Mouse (Mus musculus): ENCODE data around the gene Syne3. TPM values are rescaled to one million over a fixed set of nuclear protein-coding genes. Genes with fewer than 3 reads are reported as not detected.

The Syne3 gene
- polyA plus RNA-seq, 1 experiment from 2014 or later: 0.08 TPM

- no peak overlapping the region for H3K27ac ChIP-seq (ENCODE audit: low read depth)
- no peaks in the 10 kb centered on the region; the same call in 1 of the 2 replicates for H3K4me1 ChIP-seq (replicated peaks; ENCODE audit: control insufficient read depth, insufficient read depth, low read length)
- H3K4me2 ChIP-seq (ENCODE audit: low read length): no peak overlapping the region
- ATAC-seq (replicated peaks; ENCODE audit: low FRiP score, low TSS enrichment, low read depth) (no peak), DNase-seq (ENCODE audit: low spot score) (no peak)
- no peaks in the 10 kb centered on the region for H3K27me3 ChIP-seq (replicated peaks; ENCODE audit: control insufficient read depth, insufficient read depth, low read length)
- H3K4me3 ChIP-seq (ENCODE audit: low read depth, low read length): no peak overlapping the region
- no peaks in the 10 kb centered on the region for H3K36me3 ChIP-seq (ENCODE audit: control insufficient read depth, insufficient read depth, low read length)
- WGBS: 65% methylated on average over 4 of the region's 4 CpGs
- H3K9ac ChIP-seq (ENCODE audit: low read length): no peak overlapping the region
- no peaks in the 10 kb centered on the region for H3K9me3 ChIP-seq (ENCODE audit: control insufficient read depth, low read length)
These were observed 93.9 kb downstream of the Syne3 start for GRCm38 (mm10) chr12:104915681-104916080.

GRCm38 (mm10) chr12:104912990-104913389, 96.6 kb downstream of the Syne3 start:
- Histone ChIP-seq H3K9me3 (ENCODE audit: control insufficient read depth, low read length) (no peaks in the 10 kb centered on the region), H3K4me2 (ENCODE audit: low read length) (no peak overlapping the region), H3K36me3 (ENCODE audit: control insufficient read depth, insufficient read depth, low read length) (no peaks in the 10 kb centered on the region), H3K4me1 (replicated peaks; ENCODE audit: control insufficient read depth, insufficient read depth, low read length) (peaks cover 5% of the 10 kb centered on the region; the same call in 1 of the 2 replicates), H3K27ac (ENCODE audit: low read depth) (no peak overlapping the region), H3K4me3 (ENCODE audit: low read depth, low read length) (no peak overlapping the region), H3K9ac (ENCODE audit: low read length) (no peak overlapping the region), H3K27me3 (replicated peaks; ENCODE audit: control insufficient read depth, insufficient read depth, low read length) (no peaks in the 10 kb centered on the region)
- ATAC-seq (replicated peaks; ENCODE audit: low FRiP score, low TSS enrichment, low read depth) (no peak), DNase-seq (ENCODE audit: low spot score) (no peak)
- 75% methylated on average over 3 of the region's 3 CpGs for WGBS

- no peaks in the 10 kb centered on the region for H3K9me3 ChIP-seq (ENCODE audit: control insufficient read depth, low read length)
- DNase-seq (ENCODE audit: low spot score): no peak
- H3K27ac ChIP-seq (ENCODE audit: low read depth): no peak overlapping the region
- H3K9ac ChIP-seq (ENCODE audit: low read length): no peak overlapping the region
- H3K4me2 ChIP-seq (ENCODE audit: low read length): no peak overlapping the region
- H3K27me3 ChIP-seq (replicated peaks; ENCODE audit: control insufficient read depth, insufficient read depth, low read length): no peaks in the 10 kb centered on the region
- no peak for ATAC-seq (replicated peaks; ENCODE audit: low FRiP score, low TSS enrichment, low read depth)
- H3K4me3 ChIP-seq (ENCODE audit: low read depth, low read length): no peak overlapping the region
- WGBS: 53% methylated on average over 10 of the region's 10 CpGs
- peaks cover 5% of the 10 kb centered on the region; the same call in 1 of the 2 replicates for H3K4me1 ChIP-seq (replicated peaks; ENCODE audit: control insufficient read depth, insufficient read depth, low read length)
- no peaks in the 10 kb centered on the region for H3K36me3 ChIP-seq (ENCODE audit: control insufficient read depth, insufficient read depth, low read length)
These were observed 97.2 kb downstream of the Syne3 start for GRCm38 (mm10) chr12:104912281-104912933.

GRCm38 (mm10) chr12:104909750-104910149, 99.9 kb downstream of the Syne3 start:
- ATAC-seq (replicated peaks; ENCODE audit: low FRiP score, low TSS enrichment, low read depth): no peak
- no peaks in the 10 kb centered on the region for H3K9me3 ChIP-seq (ENCODE audit: control insufficient read depth, low read length)
- WGBS: 82% methylated on average over 4 of the region's 4 CpGs
- no peak overlapping the region for H3K27ac ChIP-seq (ENCODE audit: low read depth)
- no peak overlapping the region for H3K9ac ChIP-seq (ENCODE audit: low read length)
- H3K4me1 ChIP-seq (replicated peaks; ENCODE audit: control insufficient read depth, insufficient read depth, low read length): peaks cover 5% of the 10 kb centered on the region; the same call in 1 of the 2 replicates
- no peak for DNase-seq (ENCODE audit: low spot score)
- H3K36me3 ChIP-seq (ENCODE audit: control insufficient read depth, insufficient read depth, low read length): no peaks in the 10 kb centered on the region
- H3K4me3 ChIP-seq (ENCODE audit: low read depth, low read length): no peak overlapping the region
- no peaks in the 10 kb centered on the region for H3K27me3 ChIP-seq (replicated peaks; ENCODE audit: control insufficient read depth, insufficient read depth, low read length)
- H3K4me2 ChIP-seq (ENCODE audit: low read length): no peak overlapping the region

- Histone ChIP-seq H3K9ac (ENCODE audit: low read length) (no peak overlapping the region), H3K36me3 (ENCODE audit: control insufficient read depth, insufficient read depth, low read length) (no peaks in the 10 kb centered on the region), H3K27me3 (replicated peaks; ENCODE audit: control insufficient read depth, insufficient read depth, low read length) (no peaks in the 10 kb centered on the region), H3K9me3 (ENCODE audit: control insufficient read depth, low read length) (no peaks in the 10 kb centered on the region), H3K27ac (ENCODE audit: low read depth) (no peak overlapping the region), H3K4me1 (replicated peaks; ENCODE audit: control insufficient read depth, insufficient read depth, low read length) (peaks cover 10% of the 10 kb centered on the region; the same call in 1 of the 2 replicates), H3K4me3 (ENCODE audit: low read depth, low read length) (no peak overlapping the region), H3K4me2 (ENCODE audit: low read length) (no peak overlapping the region)
- 58% methylated on average over 5 of the region's 5 CpGs for WGBS
- ATAC-seq (replicated peaks; ENCODE audit: low FRiP score, low TSS enrichment, low read depth): no peak
- DNase-seq (ENCODE audit: low spot score): no peak
These were observed 100.6 kb downstream of the Syne3 start for GRCm38 (mm10) chr12:104908986-104909385.

- H3K36me3 ChIP-seq (ENCODE audit: control insufficient read depth, insufficient read depth, low read length): no peaks in the 10 kb centered on the region
- H3K27me3 ChIP-seq (replicated peaks; ENCODE audit: control insufficient read depth, insufficient read depth, low read length): no peaks in the 10 kb centered on the region
- peaks cover 10% of the 10 kb centered on the region; the same call in 1 of the 2 replicates for H3K4me1 ChIP-seq (replicated peaks; ENCODE audit: control insufficient read depth, insufficient read depth, low read length)
- DNase-seq (ENCODE audit: low spot score) (peak; percentile 59), ATAC-seq (replicated peaks; ENCODE audit: low FRiP score, low TSS enrichment, low read depth) (0 out of 2 replicates have a peak, but pooled peaks have one; percentile 16)
- H3K27ac ChIP-seq (ENCODE audit: low read depth): no peak overlapping the region
- H3K9me3 ChIP-seq (ENCODE audit: control insufficient read depth, low read length): no peaks in the 10 kb centered on the region
- H3K4me2 ChIP-seq (ENCODE audit: low read length): no peak overlapping the region
- no peak overlapping the region for H3K4me3 ChIP-seq (ENCODE audit: low read depth, low read length)
- WGBS: 18% methylated on average over 15 of the region's 15 CpGs
- no peak overlapping the region for H3K9ac ChIP-seq (ENCODE audit: low read length)
These were observed 101.4 kb downstream of the Syne3 start for GRCm38 (mm10) chr12:104908024-104908781.

GRCm38 (mm10) chr12:104907133-104907532, 102.5 kb downstream of the Syne3 start:
- WGBS: 89% methylated on average over 2 of the region's 2 CpGs
- no peaks in the 10 kb centered on the region for H3K36me3 ChIP-seq (ENCODE audit: control insufficient read depth, insufficient read depth, low read length)
- H3K27me3 ChIP-seq (replicated peaks; ENCODE audit: control insufficient read depth, insufficient read depth, low read length): no peaks in the 10 kb centered on the region
- H3K4me1 ChIP-seq (replicated peaks; ENCODE audit: control insufficient read depth, insufficient read depth, low read length): peaks cover 14% of the 10 kb centered on the region; the same call in 1 of the 2 replicates
- ATAC-seq (replicated peaks; ENCODE audit: low FRiP score, low TSS enrichment, low read depth) (no peak), DNase-seq (ENCODE audit: low spot score) (no peak)
- H3K4me2 ChIP-seq (ENCODE audit: low read length): no peak overlapping the region
- H3K9ac ChIP-seq (ENCODE audit: low read length): no peak overlapping the region
- H3K27ac ChIP-seq (ENCODE audit: low read depth): no peak overlapping the region
- no peak overlapping the region for H3K4me3 ChIP-seq (ENCODE audit: low read depth, low read length)
- H3K9me3 ChIP-seq (ENCODE audit: control insufficient read depth, low read length): no peaks in the 10 kb centered on the region

GRCm38 (mm10) chr12:104904138-104904537, 105.5 kb downstream of the Syne3 start:
- no peak for DNase-seq (ENCODE audit: low spot score)
- Histone ChIP-seq H3K9me3 (ENCODE audit: control insufficient read depth, low read length) (no peaks in the 10 kb centered on the region), H3K27ac (ENCODE audit: low read depth) (no peak overlapping the region), H3K27me3 (replicated peaks; ENCODE audit: control insufficient read depth, insufficient read depth, low read length) (no peaks in the 10 kb centered on the region), H3K4me2 (ENCODE audit: low read length) (no peak overlapping the region), H3K9ac (ENCODE audit: low read length) (no peak overlapping the region), H3K4me1 (replicated peaks; ENCODE audit: control insufficient read depth, insufficient read depth, low read length) (peaks cover 14% of the 10 kb centered on the region; the same call in 1 of the 2 replicates), H3K4me3 (ENCODE audit: low read depth, low read length) (no peak overlapping the region), H3K36me3 (ENCODE audit: control insufficient read depth, insufficient read depth, low read length) (no peaks in the 10 kb centered on the region)
- no peak for ATAC-seq (replicated peaks; ENCODE audit: low FRiP score, low TSS enrichment, low read depth)
- 13% methylated on average over 5 of the region's 5 CpGs for WGBS

Data from intestine, embryonic 14.5 days (tissue).